Mouse (Mus musculus): ENCODE results near the gene Myo3b. TPM values are rescaled to one million over a fixed set of nuclear protein-coding genes. Genes with fewer than 3 reads are reported as not detected.

The Myo3b gene
- polyA plus RNA-seq, 1 experiment from 2014 or later: 0.25 TPM

GRCm38 (mm10) chr2:70202578-70203167 is 163.7 kb downstream of the Myo3b start:
- Histone ChIP-seq H3K27me3 (replicated peaks; ENCODE audit: insufficient read depth, low read length) (no peaks in the 10 kb centered on the region), H3K9me3 (ENCODE audit: low read length) (no peaks in the 10 kb centered on the region), H3K9ac (replicated peaks; ENCODE audit: low read depth) (no peak overlapping the region), H3K4me1 (ENCODE audit: insufficient read depth, low read depth, low read length) (no peaks in the 10 kb centered on the region), H3K4me3 (ENCODE audit: low read depth, low read length) (no peak overlapping the region), H3K36me3 (ENCODE audit: insufficient read depth, low read length) (no peaks in the 10 kb centered on the region), H3K27ac (ENCODE audit: low read length) (no peak overlapping the region), H3K4me2 (replicated peaks; ENCODE audit: low read depth, low read length) (no peak overlapping the region)
- ATAC-seq: no peak
- TF ChIP-seq CTCF (IDR thresholded peaks at IDR 0.05) (no peak), EP300 (IDR thresholded peaks at IDR 0.05) (no peak)
- 34% methylated on average over 8 of the region's 8 CpGs for WGBS
- no peak for DNase-seq (ENCODE audit: low spot score)

GRCm38 (mm10) chr2:70208411-70208810 is 169.5 kb downstream of the Myo3b start:
- DNase-seq (ENCODE audit: low spot score) (no peak), ATAC-seq (no peak)
- Histone ChIP-seq H3K4me1 (ENCODE audit: insufficient read depth, low read depth, low read length) (no peaks in the 10 kb centered on the region), H3K4me2 (replicated peaks; ENCODE audit: low read depth, low read length) (no peak overlapping the region), H3K27ac (ENCODE audit: low read length) (no peak overlapping the region), H3K9me3 (ENCODE audit: low read length) (no peaks in the 10 kb centered on the region), H3K9ac (replicated peaks; ENCODE audit: low read depth) (no peak overlapping the region), H3K4me3 (ENCODE audit: low read depth, low read length) (no peak overlapping the region), H3K36me3 (ENCODE audit: insufficient read depth, low read length) (no peaks in the 10 kb centered on the region), H3K27me3 (replicated peaks; ENCODE audit: insufficient read depth, low read length) (no peaks in the 10 kb centered on the region)
- TF ChIP-seq EP300 (IDR thresholded peaks at IDR 0.05) (no peak), CTCF (IDR thresholded peaks at IDR 0.05) (no peak)
- 87% methylated on average over 1 of the region's 1 CpGs for WGBS

GRCm38 (mm10) chr2:70209790-70210189 is 170.9 kb downstream of the Myo3b start:
- no peak overlapping the region for H3K27ac ChIP-seq (ENCODE audit: low read length)
- no peak for ATAC-seq
- H3K4me2 ChIP-seq (replicated peaks; ENCODE audit: low read depth, low read length): no peak overlapping the region
- no peaks in the 10 kb centered on the region for H3K36me3 ChIP-seq (ENCODE audit: insufficient read depth, low read length)
- H3K4me1 ChIP-seq (ENCODE audit: insufficient read depth, low read depth, low read length): no peaks in the 10 kb centered on the region
- WGBS: 79% methylated on average over 3 of the region's 3 CpGs
- no peak overlapping the region for H3K9ac ChIP-seq (replicated peaks; ENCODE audit: low read depth)
- H3K27me3 ChIP-seq (replicated peaks; ENCODE audit: insufficient read depth, low read length): no peaks in the 10 kb centered on the region
- H3K4me3 ChIP-seq (ENCODE audit: low read depth, low read length): no peak overlapping the region
- TF ChIP-seq CTCF (IDR thresholded peaks at IDR 0.05) (no peak), EP300 (IDR thresholded peaks at IDR 0.05) (no peak)
- no peak for DNase-seq (ENCODE audit: low spot score)
- H3K9me3 ChIP-seq (ENCODE audit: low read length): no peaks in the 10 kb centered on the region

GRCm38 (mm10) chr2:70210427-70211332 is 171.8 kb downstream of the Myo3b start:
- DNase-seq (ENCODE audit: low spot score): no peak
- H3K9ac ChIP-seq (replicated peaks; ENCODE audit: low read depth): no peak overlapping the region
- H3K27me3 ChIP-seq (replicated peaks; ENCODE audit: insufficient read depth, low read length): no peaks in the 10 kb centered on the region
- no peak overlapping the region for H3K27ac ChIP-seq (ENCODE audit: low read length)
- H3K4me3 ChIP-seq (ENCODE audit: low read depth, low read length): no peak overlapping the region
- TF ChIP-seq EP300 (IDR thresholded peaks at IDR 0.05) (no peak), CTCF (IDR thresholded peaks at IDR 0.05) (no peak)
- no peaks in the 10 kb centered on the region for H3K36me3 ChIP-seq (ENCODE audit: insufficient read depth, low read length)
- ATAC-seq: no peak
- no peaks in the 10 kb centered on the region for H3K4me1 ChIP-seq (ENCODE audit: insufficient read depth, low read depth, low read length)
- 85% methylated on average over 22 of the region's 22 CpGs for WGBS
- no peaks in the 10 kb centered on the region for H3K9me3 ChIP-seq (ENCODE audit: low read length)
- H3K4me2 ChIP-seq (replicated peaks; ENCODE audit: low read depth, low read length): no peak overlapping the region

GRCm38 (mm10) chr2:70214401-70214800 is 175.5 kb downstream of the Myo3b start:
- no peaks in the 10 kb centered on the region for H3K4me1 ChIP-seq (ENCODE audit: insufficient read depth, low read depth, low read length)
- H3K4me3 ChIP-seq (ENCODE audit: low read depth, low read length): no peak overlapping the region
- no peak overlapping the region for H3K27ac ChIP-seq (ENCODE audit: low read length)
- no peak overlapping the region for H3K9ac ChIP-seq (replicated peaks; ENCODE audit: low read depth)
- no peaks in the 10 kb centered on the region for H3K27me3 ChIP-seq (replicated peaks; ENCODE audit: insufficient read depth, low read length)
- 69% methylated on average over 8 of the region's 8 CpGs for WGBS
- DNase-seq (ENCODE audit: low spot score) (no peak), ATAC-seq (no peak)
- no peak overlapping the region for H3K4me2 ChIP-seq (replicated peaks; ENCODE audit: low read depth, low read length)
- H3K36me3 ChIP-seq (ENCODE audit: insufficient read depth, low read length): no peaks in the 10 kb centered on the region
- no peak for TF ChIP-seq CTCF (IDR thresholded peaks at IDR 0.05)
- TF ChIP-seq EP300 (IDR thresholded peaks at IDR 0.05): no peak
- H3K9me3 ChIP-seq (ENCODE audit: low read length): no peaks in the 10 kb centered on the region

- Histone ChIP-seq H3K27ac (ENCODE audit: low read length) (no peak overlapping the region), H3K9me3 (ENCODE audit: low read length) (no peaks in the 10 kb centered on the region), H3K27me3 (replicated peaks; ENCODE audit: insufficient read depth, low read length) (no peaks in the 10 kb centered on the region), H3K36me3 (ENCODE audit: insufficient read depth, low read length) (no peaks in the 10 kb centered on the region), H3K4me1 (ENCODE audit: insufficient read depth, low read depth, low read length) (no peaks in the 10 kb centered on the region), H3K9ac (replicated peaks; ENCODE audit: low read depth) (no peak overlapping the region), H3K4me2 (replicated peaks; ENCODE audit: low read depth, low read length) (no peak overlapping the region), H3K4me3 (ENCODE audit: low read depth, low read length) (no peak overlapping the region)
- 68% methylated on average over 3 of the region's 3 CpGs for WGBS
- TF ChIP-seq EP300 (IDR thresholded peaks at IDR 0.05): no peak
- TF ChIP-seq CTCF (IDR thresholded peaks at IDR 0.05): no peak
- DNase-seq (ENCODE audit: low spot score) (peak; percentile 13), ATAC-seq (no peak)
Observed at GRCm38 (mm10) chr2:70217800-70218199, 178.9 kb downstream of the Myo3b start.

All from lung, postnatal 0 days (tissue).